Comparison of ENCODE assay signal across 1 mouse cellular context in genomic region chr3:84569587-84569986, GRCm38 (mm10).
A peak's percentile ranks its signal among the peaks of the same experiment; 100 is the strongest.
TF ChIP-seq lines count a peak whose summit lies in the region.

No protein-coding gene starts in this region.

TF ChIP-seq in CH12.LX, 34 proteins besides CTCF, POLR2A, EP300 and RAD21 (continued from another document):
- TF ChIP-seq JUN (IDR thresholded peaks at IDR 0.05; ENCODE audit: insufficient read depth, low read depth, low read length), result peak; percentile 55
- TF ChIP-seq ELF1 (IDR thresholded peaks at IDR 0.05; ENCODE audit: low read depth, low read length), result peak; percentile 62
- peak; percentile 74 for TF ChIP-seq MAX (IDR thresholded peaks at IDR 0.05; ENCODE audit: low read length)
- TF ChIP-seq IRF4 (IDR thresholded peaks at IDR 0.05; ENCODE audit: low read depth, low read length), result peak; percentile 15; the same call in 1 of the 2 replicates
- no peak for TF ChIP-seq SMC3 (IDR thresholded peaks at IDR 0.05; ENCODE audit: low read depth, low read length)
- TF ChIP-seq POLR2AphosphoS2 (IDR thresholded peaks at IDR 0.05; ENCODE audit: low read depth, low read length), result peak; percentile 58; the same call in 1 of the 2 replicates
- peak; percentile 57; the same call in 1 of the 2 replicates for TF ChIP-seq TCF12 (IDR thresholded peaks at IDR 0.05; ENCODE audit: low read depth, low read length)
- TF ChIP-seq UBTF (IDR thresholded peaks at IDR 0.05; ENCODE audit: low read depth, low read length), result no peak
- TF ChIP-seq TBP (conservative IDR thresholded peaks at IDR 0.05; ENCODE audit: low read depth, low read length), result peak; percentile 80
- no peak for TF ChIP-seq E2F4 (IDR thresholded peaks at IDR 0.05; ENCODE audit: insufficient replicate concordance, low read depth, low read length)
- TF ChIP-seq MEF2A (IDR thresholded peaks at IDR 0.05; ENCODE audit: borderline replicate concordance, low read depth, low read length), result 0 out of 2 replicates have a peak, but pooled peaks have one; percentile 14
- TF ChIP-seq CHD1 (IDR thresholded peaks at IDR 0.05; ENCODE audit: low read depth, low read length), result no peak
